Mouse (Mus musculus) liver, postnatal 0 days (tissue): ENCODE measurements around the gene Atp2a3. TPM values are rescaled to one million over a fixed set of nuclear protein-coding genes. Genes with fewer than 3 reads are reported as not detected.

Experiments used
- ATAC-seq: fragments of 200-750 bp; cut with Nextera tagmentation; 2 replicates; pipeline ENCODE4 v1.8.0; 2017; ENCODE audit warnings: mild to moderate bottlenecking, moderate library complexity
- DNase-seq: peaks from one replicate; pipeline ENCODE4 v3.0.0-alpha.2; 2016
- H3K27ac ChIP-seq: fragments of 300-500 bp; sonication (generic); 2 replicates; pipeline ENCODE4 v1.5.1; 2014; ENCODE audit warnings: antibody characterized with exemption, moderate library complexity, mild to moderate bottlenecking, low read depth
- H3K27me3 ChIP-seq: fragments of 300-500 bp; sonication (generic); 2 replicates; pipeline ENCODE4 v1.6.1; 2014; ENCODE audit warnings: low read length, control low read depth, mixed read lengths; ENCODE audit not compliant: insufficient read depth
- H3K36me3 ChIP-seq: fragments of 300-500 bp; sonication (generic); replicated peaks from 2 replicates; pipeline ENCODE4 v1.6.1; 2014; ENCODE audit warnings: mild to moderate bottlenecking, control low read depth, low read length, moderate library complexity, mixed read lengths; ENCODE audit not compliant: insufficient read depth
- H3K4me1 ChIP-seq: fragments of 300-500 bp; sonication (generic); 2 replicates; pipeline ENCODE4 v1.6.1; 2014; ENCODE audit warnings: antibody characterized with exemption, mild to moderate bottlenecking, control low read depth; ENCODE audit not compliant: insufficient read depth
- H3K4me2 ChIP-seq: fragments of 300-500 bp; sonication (generic); 2 replicates; pipeline ENCODE4 v1.6.1; 2014; ENCODE audit warnings: low read depth, mild to moderate bottlenecking, low read length, moderate library complexity, mixed read lengths
- H3K4me3 ChIP-seq: fragments of 300-500 bp; sonication (generic); 2 replicates; pipeline ENCODE4 v1.5.1; 2014; ENCODE audit warnings: low read depth, low read length
- H3K9ac ChIP-seq: fragments of 300-500 bp; sonication (generic); replicated peaks from 2 replicates; pipeline ENCODE4 v1.6.1; 2014; ENCODE audit warnings: mild to moderate bottlenecking, moderate library complexity
- H3K9me3 ChIP-seq: fragments of 300-500 bp; sonication (generic); 2 replicates; pipeline ENCODE4 v1.6.1; 2016; ENCODE audit warnings: mild to moderate bottlenecking, control low read depth, low read length, mixed read lengths
- CTCF ChIP-seq: sonication (generic); IDR thresholded peaks from 2 replicates; pipeline ENCODE4 v1.5.1; 2016; ENCODE audit warnings: antibody characterized with exemption, low read depth
- EP300 ChIP-seq: IDR thresholded peaks from 2 replicates; pipeline ENCODE4 v1.6.1; 2016; ENCODE audit warnings: antibody characterized with exemption, low read depth, mild to moderate bottlenecking
- WGBS: fragments of 180-500 bp; shearing (Covaris S2); extraction: QIAGEN DNeasy Blood & Tissue Kit; methylation state at CpG from one replicate; pipeline ENCODE4 v1.1.7; 2014; ENCODE audit not compliant: insufficient replicate concordance; 5-methylcytosine and 5-hydroxymethylcytosine counted together
- polyA plus RNA-seq: library from polyadenylated mRNA; unstranded; fragments of >200 nt; fragmentation: Nextera tagmentation; extraction: Ambion mirVana; gene quantifications from 2 replicates; pipeline ENCODE4 v1.2.1, GENCODE M21; 2015

The Atp2a3 gene
- polyA plus RNA-seq, 1 experiment from 2014 or later = 14.6 TPM

GRCm38 (mm10) chr11:72986745-72987144 lies 25.8 kb downstream of the Atp2a3 start:
- Histone ChIP-seq H3K4me1 (no peaks in the 10 kb centered on the region; the same call in none of the 2 replicates), H3K9me3 (no peaks in the 10 kb centered on the region), H3K27ac (no peak overlapping the region), H3K36me3 (0 out of 2 replicates have a peak, but pooled peaks cover 3% of the 10 kb centered on the region), H3K27me3 (no peaks in the 10 kb centered on the region), H3K4me3 (no peak overlapping the region), H3K9ac (no peak overlapping the region), H3K4me2 (no peak overlapping the region)
- TF ChIP-seq EP300 = no peak
- TF ChIP-seq CTCF = no peak
- DNase-seq (no peak), ATAC-seq (no peak)
- 62% methylated on average over 5 of the region's 5 CpGs for WGBS

- no peak overlapping the region for H3K9ac ChIP-seq
- H3K36me3 ChIP-seq = 0 out of 2 replicates have a peak, but pooled peaks cover 3% of the 10 kb centered on the region
- no peak for TF ChIP-seq CTCF
- TF ChIP-seq EP300 = no peak
- no peak overlapping the region for H3K4me3 ChIP-seq
- H3K4me2 ChIP-seq = no peak overlapping the region
- no peak overlapping the region for H3K27ac ChIP-seq
- no peaks in the 10 kb centered on the region for H3K9me3 ChIP-seq
- H3K4me1 ChIP-seq = no peaks in the 10 kb centered on the region; the same call in none of the 2 replicates
- H3K27me3 ChIP-seq = no peaks in the 10 kb centered on the region
- 53% methylated on average over 5 of the region's 5 CpGs for WGBS
- DNase-seq (no peak), ATAC-seq (no peak)
These were observed 26.3 kb downstream of the Atp2a3 start for GRCm38 (mm10) chr11:72987234-72987633.

DNA sequence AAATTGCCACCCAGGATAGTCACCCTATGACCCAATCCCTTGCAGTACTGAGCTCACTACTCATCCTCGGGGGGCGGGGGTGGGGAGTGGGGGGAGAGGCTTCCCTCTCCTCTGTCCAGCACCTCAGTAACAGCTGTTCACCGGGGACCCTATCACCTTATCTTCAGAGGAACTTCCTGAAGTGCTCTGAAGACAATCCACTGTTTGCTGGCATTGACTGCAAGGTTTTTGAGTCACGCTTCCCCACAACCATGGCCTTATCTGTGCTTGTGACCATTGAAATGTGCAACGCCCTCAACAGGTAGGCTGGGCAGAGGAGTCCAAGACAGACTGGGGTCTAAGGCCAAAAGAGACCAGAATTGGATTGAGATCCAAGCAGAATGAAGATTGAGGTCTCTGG lies 26.8 kb downstream of the Atp2a3 start:
- ATAC-seq (no peak), DNase-seq (no peak)
- WGBS = 32% methylated on average over 5 of the region's 5 CpGs
- Histone ChIP-seq H3K9ac (no peak overlapping the region), H3K4me1 (no peaks in the 10 kb centered on the region; the same call in none of the 2 replicates), H3K9me3 (no peaks in the 10 kb centered on the region), H3K4me3 (no peak overlapping the region), H3K36me3 (0 out of 2 replicates have a peak, but pooled peaks cover 3% of the 10 kb centered on the region), H3K4me2 (no peak overlapping the region), H3K27me3 (no peaks in the 10 kb centered on the region), H3K27ac (no peak overlapping the region)
- TF ChIP-seq EP300 = no peak
- TF ChIP-seq CTCF = no peak

DNA sequence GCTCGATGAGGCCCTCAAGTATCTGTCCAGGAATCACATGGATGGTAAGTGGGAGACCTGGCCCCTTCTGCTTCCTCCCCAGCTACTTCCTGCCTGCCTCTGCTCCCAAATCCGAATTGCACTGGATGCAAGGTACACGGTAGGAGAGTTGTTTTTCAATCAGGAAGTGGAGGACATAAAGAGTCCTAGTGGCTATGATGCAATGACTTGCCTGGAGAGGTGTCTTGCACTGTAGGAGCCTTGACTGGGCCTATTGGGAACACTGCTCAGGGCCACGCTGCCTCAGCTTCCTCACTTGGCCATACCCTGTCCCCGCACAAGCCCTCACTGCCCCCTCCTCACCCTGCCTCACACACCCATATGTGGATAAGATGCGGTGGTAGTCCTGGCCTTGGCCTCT lies 28.1 kb downstream of the Atp2a3 start:
- Histone ChIP-seq H3K27ac (no peak overlapping the region), H3K9me3 (no peaks in the 10 kb centered on the region), H3K4me1 (no peaks in the 10 kb centered on the region; the same call in none of the 2 replicates), H3K4me3 (no peak overlapping the region), H3K9ac (no peak overlapping the region), H3K4me2 (no peak overlapping the region), H3K36me3 (0 out of 2 replicates have a peak, but pooled peaks cover 3% of the 10 kb centered on the region), H3K27me3 (no peaks in the 10 kb centered on the region)
- ATAC-seq (no peak), DNase-seq (no peak)
- no peak for TF ChIP-seq EP300
- TF ChIP-seq CTCF = no peak
- WGBS = 61% methylated on average over 6 of the region's 6 CpGs

DNA sequence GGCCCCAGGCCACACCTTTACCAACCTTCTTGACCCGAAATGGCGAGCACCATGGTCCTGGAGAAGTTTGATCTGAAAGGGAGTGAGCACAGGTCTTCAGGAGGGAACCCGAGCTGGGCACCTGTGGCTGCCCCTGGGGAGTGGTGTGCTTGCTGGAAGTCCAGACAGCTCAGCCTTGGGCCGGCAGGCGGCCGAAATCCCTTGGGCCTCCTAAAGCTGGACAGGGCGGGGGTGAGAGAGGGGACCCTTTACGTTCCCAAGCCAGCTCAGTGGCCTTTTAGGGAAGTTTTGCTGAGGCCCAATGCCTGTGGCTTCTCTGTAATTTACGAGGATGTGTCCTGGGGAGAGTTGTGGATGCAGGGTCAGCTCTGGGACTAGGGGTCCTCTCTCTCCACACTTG lies 29.7 kb downstream of the Atp2a3 start:
- ATAC-seq = no peak
- H3K4me2 ChIP-seq = no peak overlapping the region
- H3K4me3 ChIP-seq = no peak overlapping the region
- no peaks in the 10 kb centered on the region; the same call in none of the 2 replicates for H3K4me1 ChIP-seq
- no peak for TF ChIP-seq CTCF
- TF ChIP-seq EP300 = no peak
- H3K9me3 ChIP-seq = no peaks in the 10 kb centered on the region
- WGBS = 83% methylated on average over 9 of the region's 9 CpGs
- no peak for DNase-seq
- H3K9ac ChIP-seq = no peak overlapping the region
- H3K27me3 ChIP-seq = no peaks in the 10 kb centered on the region
- H3K27ac ChIP-seq = no peak overlapping the region
- H3K36me3 ChIP-seq = 0 out of 2 replicates have a peak, but pooled peaks cover 3% of the 10 kb centered on the region

GRCm38 (mm10) chr11:72991961-72992360 lies 31.0 kb downstream of the Atp2a3 start:
- 71% methylated on average over 9 of the region's 9 CpGs for WGBS
- no peak overlapping the region for H3K27ac ChIP-seq
- no peak overlapping the region for H3K4me2 ChIP-seq
- H3K36me3 ChIP-seq = 0 out of 2 replicates have a peak, but pooled peaks cover 3% of the 10 kb centered on the region
- ATAC-seq (no peak), DNase-seq (no peak)
- no peak overlapping the region for H3K4me3 ChIP-seq
- H3K27me3 ChIP-seq = no peaks in the 10 kb centered on the region
- no peaks in the 10 kb centered on the region for H3K9me3 ChIP-seq
- no peak overlapping the region for H3K9ac ChIP-seq
- H3K4me1 ChIP-seq = no peaks in the 10 kb centered on the region; the same call in none of the 2 replicates
- TF ChIP-seq CTCF (no peak), EP300 (no peak)
